Mouse (Mus musculus) testis, postnatal 10 days (tissue): ENCODE results near the gene Smad1.

ENCODE experiments used
- DNase-seq: peaks from one replicate; pipeline ENCODE4 v3.0.0; 2021; ENCODE audit warnings: low spot score

The Smad1 gene

GRCm38 (mm10) chr8:79382857-79383262 lies 16.5 kb downstream of the Smad1 start:
- DNase-seq = no peak

GRCm38 (mm10) chr8:79381771-79382170 lies 17.5 kb downstream of the Smad1 start:
- DNase-seq = no peak

- DNase-seq = no peak
These were observed 18.9 kb downstream of the Smad1 start for GRCm38 (mm10) chr8:79380386-79380785.

- DNase-seq = no peak
These were observed 19.3 kb downstream of the Smad1 start for GRCm38 (mm10) chr8:79379971-79380370.

GRCm38 (mm10) chr8:79376648-79377047 lies 22.7 kb downstream of the Smad1 start:
- no peak for DNase-seq

GRCm38 (mm10) chr8:79375775-79376123 lies 23.6 kb downstream of the Smad1 start:
- no peak for DNase-seq

GRCm38 (mm10) chr8:79375074-79375774 lies 24.1 kb downstream of the Smad1 start:
- DNase-seq = no peak

- no peak for DNase-seq
These were observed 24.9 kb downstream of the Smad1 start for GRCm38 (mm10) chr8:79374410-79374809.

GRCm38 (mm10) chr8:79373563-79373962 lies 25.8 kb downstream of the Smad1 start:
- no peak for DNase-seq

- DNase-seq = no peak
These were observed 26.4 kb downstream of the Smad1 start for GRCm38 (mm10) chr8:79372960-79373359.

- DNase-seq = no peak
These were observed 26.8 kb downstream of the Smad1 start for GRCm38 (mm10) chr8:79372521-79372920.

- DNase-seq = no peak
These were observed 27.2 kb downstream of the Smad1 start for GRCm38 (mm10) chr8:79372084-79372483.

- DNase-seq = no peak
These were observed 28.6 kb downstream of the Smad1 start for GRCm38 (mm10) chr8:79370646-79371290.

GRCm38 (mm10) chr8:79369163-79369562 lies 30.2 kb downstream of the Smad1 start:
- DNase-seq = no peak

GRCm38 (mm10) chr8:79367959-79368358 lies 31.4 kb downstream of the Smad1 start:
- DNase-seq = no peak

- no peak for DNase-seq
These were observed 32.0 kb downstream of the Smad1 start for GRCm38 (mm10) chr8:79367350-79367749.

- no peak for DNase-seq
These were observed 33.1 kb downstream of the Smad1 start for GRCm38 (mm10) chr8:79366227-79366626.

- DNase-seq = no peak
These were observed 33.6 kb downstream of the Smad1 start for GRCm38 (mm10) chr8:79365707-79366106.

- DNase-seq = no peak
These were observed 34.5 kb downstream of the Smad1 start for GRCm38 (mm10) chr8:79364806-79365205.

GRCm38 (mm10) chr8:79362430-79362829 lies 36.9 kb downstream of the Smad1 start:
- DNase-seq = no peak

- DNase-seq = no peak
These were observed 38.4 kb downstream of the Smad1 start for GRCm38 (mm10) chr8:79360774-79361527.

- no peak for DNase-seq
These were observed 39.0 kb downstream of the Smad1 start for GRCm38 (mm10) chr8:79360302-79360701.
